Mouse (Mus musculus) embryo, embryonic 10.5 days (tissue): ENCODE results near the gene Sec22a.

ENCODE experiments used
- DNase-seq: peaks from one replicate; pipeline ENCODE4 v3.0.0-alpha.2; 2015; ENCODE audit warnings: low spot score

Gene Sec22a

DNA sequence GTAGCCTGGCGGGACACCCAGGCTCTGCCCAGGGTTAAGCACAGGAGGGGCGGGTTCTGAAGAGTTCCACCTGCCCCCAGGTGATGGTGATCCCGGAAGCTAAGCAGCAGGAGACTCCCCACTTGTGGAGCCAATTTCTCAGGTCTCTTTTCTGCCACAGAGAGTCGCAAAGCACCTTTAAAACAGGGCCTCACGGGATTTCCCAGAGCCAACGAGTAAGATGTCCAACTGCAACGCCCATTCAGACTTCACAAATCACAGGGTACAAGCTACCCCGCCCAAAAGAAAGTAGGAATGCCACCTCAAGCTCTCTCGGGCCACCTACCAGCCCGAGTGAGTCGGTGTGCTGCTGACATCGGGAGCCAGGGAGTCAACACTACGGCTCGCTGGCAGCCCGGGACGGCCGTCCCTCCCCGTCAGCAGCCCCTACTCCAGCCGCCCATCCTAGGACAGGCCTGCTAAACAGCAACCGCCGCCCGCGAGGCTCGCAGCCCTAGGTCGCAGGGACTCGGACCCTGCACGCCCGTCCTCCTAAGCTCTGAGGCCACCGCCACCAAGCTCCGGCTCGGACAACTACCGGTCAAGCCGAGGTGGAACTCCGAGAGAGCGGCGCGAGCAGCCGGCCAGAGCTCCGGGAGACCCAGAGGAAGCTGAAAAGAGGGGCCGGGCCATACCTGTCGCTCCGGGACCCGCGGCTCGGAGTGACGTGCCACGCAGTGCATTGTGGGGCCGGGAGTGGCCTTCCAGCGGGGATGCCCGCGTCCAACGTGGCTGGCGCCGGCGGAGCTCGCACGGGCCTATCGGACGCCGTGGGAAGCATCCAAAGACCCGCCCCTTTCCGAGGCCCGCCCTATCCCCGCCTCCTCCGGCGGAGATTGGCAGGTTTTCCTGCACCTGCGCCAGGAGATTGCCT is at the start of gene Sec22a:
Gene Sec22a (minus strand): TSS at position 769 of the 913 bp plus-strand sequence.
- peak; percentile 97 for DNase-seq

- no peak for DNase-seq
Measured at GRCm38 (mm10) chr16:35406706-35407105, 43.0 kb upstream of the Sec22a start.

DNA sequence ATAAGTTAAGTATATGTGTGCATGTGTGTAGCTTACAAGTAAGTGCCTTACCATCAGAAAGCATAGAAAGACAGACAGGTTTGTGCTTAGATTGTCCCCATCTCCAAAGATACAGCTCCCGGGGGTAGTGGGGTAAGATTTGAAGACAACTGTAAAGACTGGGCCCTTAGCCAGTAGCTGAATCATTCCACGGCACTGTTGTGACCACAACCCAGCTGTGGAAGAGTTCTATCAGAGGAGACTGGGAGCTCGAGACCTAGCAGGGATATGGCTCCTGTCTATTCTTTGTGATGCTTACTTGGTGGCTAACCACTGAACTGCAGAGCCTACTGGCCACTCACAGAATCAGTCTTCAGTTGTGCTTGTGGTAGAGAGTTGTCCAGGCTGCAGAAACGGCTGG is 42.4 kb upstream of the Sec22a start:
- no peak for DNase-seq

GRCm38 (mm10) chr16:35405348-35406080 is 41.8 kb upstream of the Sec22a start:
- DNase-seq: no peak

DNA sequence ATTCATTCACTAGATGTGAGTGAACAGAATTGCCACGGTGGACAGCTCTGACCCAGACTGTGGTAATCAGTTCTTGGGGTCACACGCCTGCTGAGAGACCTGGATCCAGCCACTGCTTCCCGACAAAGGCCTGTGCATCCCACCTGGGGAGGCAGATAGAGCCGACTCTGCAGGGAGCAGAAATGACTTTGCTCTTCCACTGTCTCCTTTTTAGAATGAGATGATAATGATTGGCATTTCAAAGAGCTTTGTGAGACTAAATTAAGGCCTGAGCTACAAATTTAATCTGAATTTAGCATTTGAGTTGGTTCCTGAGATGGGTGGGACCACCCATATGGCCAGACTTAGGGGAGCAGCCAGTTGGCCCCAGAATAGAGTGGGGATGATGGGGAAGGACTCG is 41.1 kb upstream of the Sec22a start:
- DNase-seq: no peak

DNA sequence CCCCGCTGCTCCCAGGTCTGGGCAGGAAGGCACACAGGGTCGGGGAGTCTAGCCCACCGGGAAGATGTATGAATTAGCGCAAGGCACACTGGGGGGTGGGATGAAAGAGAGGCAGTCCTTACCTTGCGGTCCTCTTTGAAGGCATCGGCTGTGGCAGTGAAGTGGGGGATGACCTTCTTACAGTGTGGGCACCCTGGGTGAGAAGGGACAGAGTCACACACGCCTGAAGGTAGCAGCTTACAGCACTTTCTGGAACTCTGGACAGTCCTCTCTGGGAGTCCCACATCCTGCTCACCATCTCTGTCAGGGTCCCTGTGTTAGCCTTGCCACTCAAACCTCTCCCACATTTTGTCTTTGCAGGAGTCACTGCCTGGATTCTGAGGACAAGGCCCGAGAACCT is 40.2 kb upstream of the Sec22a start:
- DNase-seq: no peak

- DNase-seq: no peak
Measured at GRCm38 (mm10) chr16:35403356-35403755, 39.6 kb upstream of the Sec22a start.

GRCm38 (mm10) chr16:35392813-35393212 is 29.1 kb upstream of the Sec22a start:
- DNase-seq: no peak

DNA sequence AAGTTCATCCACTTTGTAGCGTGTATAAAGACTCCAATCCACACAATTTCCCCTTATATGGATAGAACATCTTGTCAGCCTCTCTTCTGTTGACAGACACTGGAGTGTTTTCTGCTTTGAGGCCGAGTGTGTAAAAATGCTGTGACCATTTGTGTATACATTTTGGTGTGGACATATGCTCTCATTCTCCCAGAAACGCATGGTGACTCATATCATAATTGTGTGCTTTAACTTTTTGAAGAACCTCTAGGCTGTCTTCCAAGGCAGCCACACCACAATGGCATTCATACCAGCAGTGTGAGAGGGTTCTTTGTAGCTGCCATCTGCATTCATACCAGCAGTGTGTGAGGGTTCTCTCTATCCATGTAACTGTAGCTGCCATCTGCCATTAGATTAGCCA is 21.9 kb upstream of the Sec22a start:
- DNase-seq: no peak

DNA sequence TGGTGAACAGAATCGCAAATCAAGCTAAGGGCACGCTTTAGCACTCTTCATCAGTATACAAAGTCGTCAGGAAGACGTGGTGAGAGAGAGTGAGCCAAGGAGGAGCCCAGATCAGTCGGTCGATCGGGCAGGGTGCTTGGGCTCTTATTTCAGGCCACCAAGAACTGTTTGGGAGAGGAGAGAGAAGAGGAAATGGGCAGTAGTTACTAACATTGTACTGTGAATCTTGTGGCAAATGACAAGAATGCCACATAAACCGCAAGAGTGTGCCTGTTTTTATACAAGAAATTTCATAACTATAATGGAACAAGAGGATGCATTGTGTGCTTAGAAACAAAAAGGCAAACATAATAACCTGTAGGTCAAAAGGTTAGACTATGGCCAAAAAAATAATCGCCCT is 16.3 kb upstream of the Sec22a start:
- no peak for DNase-seq

DNA sequence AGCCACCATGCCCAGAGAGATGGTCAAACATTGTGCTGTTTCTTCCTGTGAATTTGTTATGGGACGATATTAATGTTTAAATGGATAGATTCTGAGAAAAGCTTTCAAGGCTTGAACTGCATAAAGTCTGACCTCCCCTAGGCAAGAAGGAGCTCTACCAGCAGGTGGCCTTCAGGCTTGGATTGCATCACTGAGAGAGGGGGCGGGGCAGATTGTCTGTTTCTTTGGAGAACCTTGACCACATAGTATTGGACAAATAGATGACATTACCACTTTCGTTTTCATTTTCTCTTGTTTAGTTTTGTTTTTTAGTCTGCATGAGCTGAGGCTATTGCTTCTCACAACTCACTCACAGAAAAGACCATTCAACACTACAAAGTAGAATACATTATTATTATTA is 15.6 kb upstream of the Sec22a start:
- DNase-seq: no peak

- DNase-seq: no peak
Measured at GRCm38 (mm10) chr16:35364063-35364428, 328 bp upstream of the Sec22a start.

DNA sequence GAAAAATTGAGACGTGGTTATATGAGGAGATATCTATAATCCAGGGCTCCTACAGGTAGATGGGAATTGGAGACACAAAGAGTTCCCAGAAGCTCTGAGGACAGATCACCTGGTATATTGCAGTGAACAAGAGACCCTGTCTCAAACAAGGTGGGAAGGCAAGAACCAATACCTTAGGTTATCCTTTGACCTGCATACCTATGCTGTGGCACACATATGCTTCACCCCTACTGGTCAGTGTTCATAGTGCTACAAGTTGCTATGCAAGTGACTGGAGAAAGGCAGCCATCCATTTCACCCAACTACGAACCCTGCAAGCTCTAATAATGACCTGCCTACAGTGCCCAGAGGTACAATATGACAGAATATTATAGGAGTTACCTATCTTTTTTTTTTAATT is 1.5 kb downstream of the Sec22a start:
- peak; percentile 7 for DNase-seq

- peak; percentile 70 for DNase-seq
Measured at GRCm38 (mm10) chr16:35360593-35360992, 3.1 kb downstream of the Sec22a start.

GRCm38 (mm10) chr16:35357449-35357848 is 6.3 kb downstream of the Sec22a start:
- DNase-seq: no peak

DNA sequence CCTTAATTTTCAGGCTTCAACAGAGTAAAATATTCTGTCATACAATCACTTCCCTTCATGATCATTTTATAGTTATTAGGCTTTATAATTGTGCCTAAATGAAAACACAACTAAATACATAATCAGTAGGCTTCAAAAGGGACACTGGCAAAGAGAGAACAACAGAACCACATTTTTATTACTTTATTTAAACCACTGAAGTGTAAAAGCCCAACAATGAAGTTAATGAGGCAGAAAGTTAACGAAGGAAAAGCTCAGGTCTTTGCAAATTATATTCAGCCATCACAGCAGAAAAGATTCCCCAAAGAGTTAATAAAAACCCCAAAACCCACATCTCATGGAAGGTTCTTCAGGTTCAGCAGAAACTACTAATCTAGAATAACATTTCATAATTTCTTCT is 33.3 kb downstream of the Sec22a start:
- no peak for DNase-seq

GRCm38 (mm10) chr16:35319773-35320172 is 43.9 kb downstream of the Sec22a start:
- no peak for DNase-seq

DNA sequence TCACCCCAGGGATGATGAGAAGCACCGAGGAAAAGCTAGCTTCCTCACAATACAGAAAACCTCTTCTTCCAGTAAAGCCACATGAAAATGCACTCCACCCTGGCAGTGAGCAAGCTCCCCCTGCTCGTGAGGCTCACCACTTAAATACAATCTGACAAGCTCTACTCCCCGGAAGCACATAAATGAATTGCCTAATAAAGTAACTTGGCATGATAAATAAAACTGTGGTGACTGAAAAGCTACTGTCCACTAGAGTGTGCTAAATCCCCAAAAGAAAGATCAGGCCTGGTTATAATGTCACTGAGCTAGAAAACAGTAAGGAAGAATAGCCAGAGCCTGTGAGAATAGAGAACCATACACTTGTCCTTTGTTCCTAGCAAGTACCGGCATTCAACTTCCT is 44.4 kb downstream of the Sec22a start:
- peak; percentile 73 for DNase-seq

GRCm38 (mm10) chr16:35318397-35318796 is 45.3 kb downstream of the Sec22a start:
- DNase-seq: no peak

GRCm38 (mm10) chr16:35317460-35317859 is 46.3 kb downstream of the Sec22a start:
- DNase-seq: no peak

DNA sequence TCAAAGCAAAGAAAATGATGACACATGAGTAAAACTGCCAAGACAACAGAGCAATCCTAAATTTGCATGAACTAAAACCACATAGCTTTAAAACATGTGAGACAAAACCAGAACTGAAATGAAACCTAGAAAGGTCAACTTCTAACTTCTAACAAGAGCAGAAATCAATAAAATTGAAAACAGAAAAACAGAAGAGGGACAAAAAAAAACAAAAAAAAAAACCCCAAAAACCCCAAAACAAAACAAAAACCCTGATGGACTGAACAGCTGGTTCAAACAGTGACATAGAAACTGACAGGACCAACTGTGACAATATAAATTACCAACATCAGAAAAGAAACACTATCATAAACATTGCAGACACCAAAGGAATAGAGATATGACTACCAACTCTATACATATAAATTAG is 46.9 kb downstream of the Sec22a start:
- no peak for DNase-seq

- DNase-seq: no peak
Measured at GRCm38 (mm10) chr16:35315496-35315895, 48.2 kb downstream of the Sec22a start.

DNA sequence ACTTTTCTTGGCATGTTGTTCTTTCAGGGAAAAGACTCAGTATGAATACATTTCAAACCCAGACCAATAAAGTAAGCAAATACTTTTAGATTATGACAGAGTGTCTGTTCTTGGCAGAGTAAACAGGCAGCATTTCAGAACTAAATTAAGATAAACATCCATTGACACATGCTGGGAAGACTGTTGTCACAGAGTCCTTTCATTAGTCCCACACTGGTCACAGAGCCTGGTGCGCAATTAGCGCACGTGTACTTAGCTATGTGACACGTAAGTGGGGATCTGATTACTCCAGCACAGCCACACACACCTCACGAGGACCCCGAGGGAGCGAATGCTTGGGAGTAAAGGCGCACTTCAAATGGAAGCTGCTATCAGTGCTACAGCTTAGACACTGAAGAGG is 52.1 kb downstream of the Sec22a start:
- peak; percentile 5 for DNase-seq
